Mouse (Mus musculus): ENCODE measurements around the gene Prima1.

- TF ChIP-seq GATA1 (IDR thresholded peaks at IDR 0.05; ENCODE audit: borderline replicate concordance, low read length) (no peak), FLI1 (IDR thresholded peaks at IDR 0.05; ENCODE audit: low read length) (no peak)
Observed at GRCm38 (mm10) chr12:103163596-103163995, 78.4 kb downstream of the Prima1 start.
